ENCODE assay signal across 8 mouse cellular contexts in genomic region chr19:4942551-4943252, GRCm38 (mm10). TPM values are rescaled to one million over a fixed set of nuclear protein-coding genes. Genes with fewer than 3 reads are reported as not detected.
DNase-seq lines count a peak whose midpoint lies in the region; ATAC-seq and TF ChIP-seq lines count a peak whose summit lies in the region.

Gene Peli3, minus strand, starts transcription at chr19:4943127.

- TF ChIP-seq CTCF in ES-Bruce4 (IDR thresholded peaks at IDR 0.05; ENCODE audit: low read depth, low read length) = no peak
- no peak for TF ChIP-seq CTCF in lung, embryonic 14.5 days (IDR thresholded peaks at IDR 0.05; ENCODE audit: low read depth)

- no peaks in the 10 kb centered on the region for H3K27me3 ChIP-seq in ES-Bruce4 (ENCODE audit: control insufficient read depth, insufficient read depth, low read length, poor library complexity, severe bottlenecking)
- no peaks in the 10 kb centered on the region for H3K27me3 ChIP-seq in forebrain, embryonic 16.5 days (replicated peaks; ENCODE audit: control insufficient read depth, insufficient read depth, low read length)
- H3K27me3 ChIP-seq in lung, embryonic 14.5 days (ENCODE audit: insufficient read depth, low read length) = no peaks in the 10 kb centered on the region

- peaks cover 3% of the 10 kb centered on the region for H3K4me1 ChIP-seq in ES-Bruce4 (ENCODE audit: control insufficient read depth, insufficient read depth, low read length)
- H3K4me1 ChIP-seq in forebrain, embryonic 16.5 days (replicated peaks; ENCODE audit: control insufficient read depth, insufficient read depth, low read length) = peaks cover 14% of the 10 kb centered on the region
- H3K4me1 ChIP-seq in lung, embryonic 14.5 days (ENCODE audit: insufficient read depth) = 0 out of 2 replicates have a peak, but pooled peaks cover 3% of the 10 kb centered on the region

- peak within 1 kb of the TSS; percentile 69 for H3K4me3 ChIP-seq in ES-Bruce4 (ENCODE audit: low read depth, low read length)
- peak within 1 kb of the TSS; percentile 74 for H3K4me3 ChIP-seq in forebrain, embryonic 16.5 days (replicated peaks; ENCODE audit: low read length)
- peak within 1 kb of the TSS; percentile 61 for H3K4me3 ChIP-seq in lung, embryonic 14.5 days (ENCODE audit: low read depth, low read length)

- H3K9ac ChIP-seq in ES-Bruce4 (ENCODE audit: low read depth, poor library complexity, severe bottlenecking) = peak within 1 kb of the TSS; percentile 56
- peak within 1 kb of the TSS; percentile 84 for H3K9ac ChIP-seq in forebrain, embryonic 16.5 days (replicated peaks; ENCODE audit: low read depth, low read length)
- H3K9ac ChIP-seq in lung, embryonic 14.5 days = peak within 1 kb of the TSS; percentile 58

- H3K27ac ChIP-seq in ES-Bruce4 (ENCODE audit: insufficient read depth, low read length) = no peak within 1 kb of the TSS
- peak within 1 kb of the TSS; percentile 58 for H3K27ac ChIP-seq in forebrain, embryonic 16.5 days (ENCODE audit: low read length)
- H3K27ac ChIP-seq in lung, embryonic 14.5 days (ENCODE audit: low read depth) = no peak within 1 kb of the TSS

- DNase-seq in cerebellum, adult 11-12 months = peak; percentile 82
- peak; percentile 78 to 79 for DNase-seq in heart, postnatal 36 days
- DNase-seq in layer of hippocampus, adult 8-10 months (ENCODE audit: low spot score in 2 of 2) = peak; percentile 45 to 62
- DNase-seq in lung, embryonic 14.5 days = peak; percentile 84
- DNase-seq in testis, postnatal 14 days (ENCODE audit: low spot score) = peak; percentile 82

- TF ChIP-seq EP300 in ES-Bruce4 (IDR thresholded peaks at IDR 0.05; ENCODE audit: insufficient read depth, low read depth, low read length) = no peak

- peak; percentile 98 for ATAC-seq in forebrain, embryonic 16.5 days
- ATAC-seq in lung, embryonic 14.5 days (ENCODE audit: insufficient read depth) = peak; percentile 97
- ATAC-seq in neutrophil, adult 5-6 weeks (ENCODE audit: extremely low read depth, insufficient number of reproducible peaks, low FRiP score, poor library complexity, severe bottlenecking) = peak; percentile 72

- peak within 1 kb of the TSS; percentile 82 for H3K4me2 ChIP-seq in forebrain, embryonic 16.5 days (ENCODE audit: low read length)
- peak within 1 kb of the TSS; percentile 91 for H3K4me2 ChIP-seq in lung, embryonic 14.5 days

- H3K36me3 ChIP-seq in ES-Bruce4 (ENCODE audit: control insufficient read depth, insufficient read depth, low read length, poor library complexity, severe bottlenecking) = no peaks in the 10 kb centered on the region
- no peaks in the 10 kb centered on the region for H3K36me3 ChIP-seq in forebrain, embryonic 16.5 days (ENCODE audit: control insufficient read depth, insufficient read depth)
- no peaks in the 10 kb centered on the region for H3K36me3 ChIP-seq in lung, embryonic 14.5 days (ENCODE audit: insufficient read depth)

- no peak for TF ChIP-seq POLR2A in ES-Bruce4 (IDR thresholded peaks at IDR 0.05; ENCODE audit: insufficient read depth, low read length)

- intact Hi-C loops in heart, postnatal 36 days (cut with DNase I) = no loop called here

- H3K9me3 ChIP-seq in ES-Bruce4 (replicated peaks; ENCODE audit: control insufficient read depth, insufficient read depth, low read length, poor library complexity, severe bottlenecking) = no peaks in the 10 kb centered on the region
- H3K9me3 ChIP-seq in forebrain, embryonic 16.5 days (ENCODE audit: control insufficient read depth, low read length) = no peaks in the 10 kb centered on the region
- H3K9me3 ChIP-seq in lung, embryonic 14.5 days (ENCODE audit: low read depth, low read length) = no peaks in the 10 kb centered on the region

- under 1% methylated on average over 41 of the region's 55 CpGs for WGBS in forebrain, embryonic 16.5 days
- under 1% methylated on average over 53 of the region's 55 CpGs for WGBS in lung, embryonic 14.5 days

RNA-seq across cellular contexts. Expression of gene Peli3, which starts in this region (rescaled TPM):
- polyA plus RNA-seq in ES-Bruce4 (2011; ENCODE audit: insufficient read depth, insufficient read length, low read depth, missing spikeins) = 2.7 and 3.9 TPM in 2 replicates
- 12.0 and 16.5 TPM in 2 replicates for polyA plus RNA-seq in forebrain, embryonic 16.5 days (2015; fragmentation: Nextera tagmentation; extraction: Ambion mirVana)
- 1 to 10 TPM; 1.6 to 3.3 TPM for total RNA-seq in heart, postnatal 36 days (2021)
- 10 to 100 TPM; 25.5 to 31.6 (median 28.9) TPM for total RNA-seq in layer of hippocampus, adult 8-10 months (2022)
- 1.6 TPM in 2 replicates for polyA plus RNA-seq in lung, embryonic 14.5 days (2014; fragmentation: Nextera tagmentation; extraction: Ambion mirVana)
- 0.25 and 0.70 TPM in 2 replicates for total RNA-seq in neutrophil, adult 5-6 weeks (2017)

Comparison
In these comparisons a context has a peak if more than half of its experiments do, and no peak if none do; other contexts are left out.
1. RNA of gene Peli3 (total RNA-seq): 25.5 to 31.6 TPM in layer of hippocampus, adult 8-10 months; 1.6 to 3.3 TPM in heart, postnatal 36 days and 0.25 to 0.70 TPM in neutrophil, adult 5-6 weeks; every median in the first group is over 4 times any median in the second.
2. Peak in ATAC-seq in neutrophil, adult 5-6 weeks; RNA of the gene not detected or under 1 TPM.
3. Peak in every context shown above with its lines, with median percentiles within 50 percentile points of each other: H3K4me3 ChIP-seq, H3K9ac ChIP-seq, DNase-seq and ATAC-seq.